Mouse (Mus musculus) olfactory bulb, adult 2 months (tissue): ENCODE data around the gene S100a6. TPM values are rescaled to one million over a fixed set of nuclear protein-coding genes. Genes with fewer than 3 reads are reported as not detected.
A peak's percentile ranks its signal among the peaks of the same experiment; 100 is the strongest.

Source experiments
- H3K27ac ChIP-seq: fragments of 200-500 bp; 2 replicates; pipeline ENCODE4 v1.5.1; 2012; ENCODE audit warnings: low read depth, low read length; ENCODE audit not compliant: insufficient read depth
- H3K4me1 ChIP-seq: fragments of 200-500 bp; 2 replicates; pipeline ENCODE4 v1.6.1; 2012; ENCODE audit warnings: low read length; ENCODE audit not compliant: control insufficient read depth, insufficient read depth
- H3K4me3 ChIP-seq: fragments of 200-500 bp; 2 replicates; pipeline ENCODE4 v1.5.1; 2012; ENCODE audit warnings: mild to moderate bottlenecking, low read depth, low read length, moderate library complexity; ENCODE audit not compliant: insufficient read depth
- CTCF ChIP-seq: fragments of 200-500 bp; IDR thresholded peaks from 2 replicates; pipeline ENCODE4 v1.5.1; 2012; ENCODE audit warnings: low read depth, mild to moderate bottlenecking, low read length, moderate library complexity; ENCODE audit not compliant: insufficient read depth
- POLR2A ChIP-seq: fragments of 200-500 bp; IDR thresholded peaks from 2 replicates; pipeline ENCODE4 v1.6.1; 2012; ENCODE audit warnings: mild to moderate bottlenecking, low read depth, low read length, moderate library complexity; ENCODE audit not compliant: insufficient read depth
- WGBS: fragments of 180-500 bp; shearing (Covaris S2); methylation state at CpG from one replicate; pipeline ENCODE4 v1.1.7; 2018; 5-methylcytosine and 5-hydroxymethylcytosine counted together
- polyA plus RNA-seq: library from polyadenylated mRNA; stranded (reverse); fragments of >200 nt; gene quantifications from 2 replicates; pipeline ENCODE4 v1.2.4, GENCODE M21; 2012; ENCODE audit warnings: low replicate concordance; ENCODE audit not compliant: missing spikeins, insufficient read depth, insufficient read length

Gene S100a6
- polyA plus RNA-seq: not detected in 2 replicates

GRCm38 (mm10) chr3:90612728-90613291 lies at the start of gene S100a6:
Gene S100a6 (plus strand): TSS chr3:90612882.
- 0 out of 2 replicates have a peak within 1 kb of the TSS, but pooled peaks have one; percentile 14 for H3K4me3 ChIP-seq
- TF ChIP-seq POLR2A: no peak
- TF ChIP-seq CTCF: no peak
- H3K27ac ChIP-seq: no peak within 1 kb of the TSS
- peaks cover 13% of the 10 kb centered on the region for H3K4me1 ChIP-seq
- WGBS: 7% methylated on average over 23 of the region's 23 CpGs

- peaks cover 4% of the 10 kb centered on the region for H3K4me1 ChIP-seq
- 43% methylated on average over 5 of the region's 5 CpGs for WGBS
- TF ChIP-seq POLR2A: no peak
- TF ChIP-seq CTCF: no peak
- H3K4me3 ChIP-seq: no peak overlapping the region
- H3K27ac ChIP-seq: no peak overlapping the region
Observed at GRCm38 (mm10) chr3:90574691-90575090, 38.0 kb upstream of the S100a6 start.

GRCm38 (mm10) chr3:90575320-90575719 lies 37.4 kb upstream of the S100a6 start:
- 93% methylated on average over 3 of the region's 3 CpGs for WGBS

GRCm38 (mm10) chr3:90576351-90577001 lies 36.2 kb upstream of the S100a6 start:
- H3K4me1 ChIP-seq: peaks cover 4% of the 10 kb centered on the region
- WGBS: 69% methylated on average over 10 of the region's 10 CpGs
- TF ChIP-seq POLR2A (no peak), CTCF (no peak)
- no peak overlapping the region for H3K4me3 ChIP-seq
- H3K27ac ChIP-seq: no peak overlapping the region

More at GRCm38 (mm10) chr3:90575320-90575719, 37.4 kb upstream of the S100a6 start:
- no peak overlapping the region for H3K27ac ChIP-seq
- H3K4me3 ChIP-seq: no peak overlapping the region
- H3K4me1 ChIP-seq: peaks cover 4% of the 10 kb centered on the region
- TF ChIP-seq POLR2A (no peak), CTCF (no peak)

- WGBS: 58% methylated on average over 7 of the region's 7 CpGs
- TF ChIP-seq POLR2A: no peak
- no peak for TF ChIP-seq CTCF
- peaks cover 7% of the 10 kb centered on the region for H3K4me1 ChIP-seq
- no peak overlapping the region for H3K27ac ChIP-seq
- H3K4me3 ChIP-seq: no peak overlapping the region
Observed at GRCm38 (mm10) chr3:90579433-90579832, 33.2 kb upstream of the S100a6 start.

GRCm38 (mm10) chr3:90581141-90581540 lies 31.5 kb upstream of the S100a6 start:
- Histone ChIP-seq H3K4me3 (no peak overlapping the region), H3K27ac (no peak overlapping the region), H3K4me1 (peaks cover 11% of the 10 kb centered on the region)
- TF ChIP-seq POLR2A: no peak
- no peak for TF ChIP-seq CTCF
- 98% methylated on average over 5 of the region's 5 CpGs for WGBS

- WGBS: 97% methylated on average over 1 of the region's 1 CpGs
- Histone ChIP-seq H3K4me3 (no peak overlapping the region), H3K27ac (no peak overlapping the region), H3K4me1 (peaks cover 21% of the 10 kb centered on the region)
- TF ChIP-seq CTCF (no peak), POLR2A (no peak)
Observed at GRCm38 (mm10) chr3:90582156-90582555, 30.5 kb upstream of the S100a6 start.

GRCm38 (mm10) chr3:90582556-90582955 lies 30.1 kb upstream of the S100a6 start:
- no peak overlapping the region for H3K4me3 ChIP-seq
- peaks cover 25% of the 10 kb centered on the region for H3K4me1 ChIP-seq
- WGBS: 96% methylated on average over 4 of the region's 4 CpGs
- no peak overlapping the region for H3K27ac ChIP-seq
- TF ChIP-seq CTCF (no peak), POLR2A (no peak)

- Histone ChIP-seq H3K27ac (no peak overlapping the region), H3K4me1 (peaks cover 26% of the 10 kb centered on the region), H3K4me3 (no peak overlapping the region)
- TF ChIP-seq CTCF (no peak), POLR2A (no peak)
- WGBS: 69% methylated on average over 3 of the region's 3 CpGs
Observed at GRCm38 (mm10) chr3:90583893-90584292, 28.8 kb upstream of the S100a6 start.

GRCm38 (mm10) chr3:90585595-90585994 lies 27.1 kb upstream of the S100a6 start:
- Histone ChIP-seq H3K4me1 (peaks cover 26% of the 10 kb centered on the region), H3K4me3 (no peak overlapping the region), H3K27ac (no peak overlapping the region)
- no peak for TF ChIP-seq POLR2A
- TF ChIP-seq CTCF: peak; percentile 57
- 21% methylated on average over 5 of the region's 5 CpGs for WGBS
